Mouse (Mus musculus) heart, embryonic 15.5 days (tissue): ENCODE measurements at regions not wholly inside any gene's neighbourhood (a gene's known extent, or its start where the extent isn't known, plus 50 kb on each side); places are given as distances from the start of the nearest gene placed in this dataset.

Source experiments
- ATAC-seq: fragments of 200-750 bp; cut with Nextera tagmentation; replicated peaks from 2 replicates; pipeline ENCODE4 v1.8.0; 2017; ENCODE audit warnings: low read depth, moderate TSS enrichment; ENCODE audit not compliant: insufficient number of reproducible peaks, insufficient read depth, low FRiP score
- H3K27ac ChIP-seq: fragments of 300-500 bp; sonication (generic); 2 replicates; pipeline ENCODE4 v1.5.1; 2015; ENCODE audit warnings: mild to moderate bottlenecking, inconsistent platforms
- H3K27me3 ChIP-seq: fragments of 300-500 bp; sonication (generic); 2 replicates; pipeline ENCODE4 v1.6.1; 2015; ENCODE audit warnings: inconsistent platforms
- H3K36me3 ChIP-seq: fragments of 300-500 bp; sonication (generic); 2 replicates; pipeline ENCODE4 v1.6.1; 2015; ENCODE audit warnings: mild to moderate bottlenecking, inconsistent platforms
- H3K4me1 ChIP-seq: fragments of 300-500 bp; sonication (generic); replicated peaks from 2 replicates; pipeline ENCODE4 v1.6.1; 2015; ENCODE audit warnings: inconsistent platforms
- H3K4me2 ChIP-seq: fragments of 300-500 bp; sonication (generic); 2 replicates; pipeline ENCODE4 v1.6.1; 2015; ENCODE audit warnings: inconsistent platforms, mild to moderate bottlenecking, moderate library complexity
- H3K4me3 ChIP-seq: fragments of 300-500 bp; sonication (generic); 2 replicates; pipeline ENCODE4 v1.5.1; 2015; ENCODE audit warnings: mild to moderate bottlenecking, inconsistent platforms
- H3K9ac ChIP-seq: fragments of 300-500 bp; sonication (generic); 2 replicates; pipeline ENCODE4 v1.6.1; 2015; ENCODE audit warnings: mild to moderate bottlenecking, inconsistent platforms
- H3K9me3 ChIP-seq: fragments of 300-500 bp; sonication (generic); replicated peaks from 2 replicates; pipeline ENCODE4 v1.6.1; 2016; ENCODE audit warnings: inconsistent platforms
- WGBS: fragments of 180-500 bp; shearing (Covaris S2); methylation state at CpG from one replicate; pipeline ENCODE4 v1.1.7; 2015; ENCODE audit warnings: mixed read lengths; 5-methylcytosine and 5-hydroxymethylcytosine counted together

DNA sequence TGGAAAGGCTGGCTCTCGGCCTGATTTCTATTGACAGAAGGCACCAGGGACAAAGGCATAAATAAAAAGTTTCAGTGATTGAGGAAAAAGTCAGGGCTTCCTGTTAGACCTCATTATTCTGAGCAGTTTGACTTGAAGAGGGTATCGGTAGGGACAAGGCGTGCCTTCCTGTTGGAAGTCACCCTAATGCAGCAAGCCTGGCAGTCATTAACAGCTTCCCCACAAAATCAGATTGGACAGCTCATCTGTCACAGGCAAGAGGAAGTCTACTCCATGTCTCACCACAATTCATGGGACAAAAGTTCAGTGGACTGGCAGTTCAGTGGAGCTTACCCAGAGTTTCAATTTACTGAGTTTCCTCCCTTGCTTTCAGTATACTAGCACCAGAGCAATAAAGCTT is 715.5 kb downstream of the Fam181b start:
- WGBS = 43% methylated on average over 3 of the region's 3 CpGs
- no peaks in the 10 kb centered on the region for H3K36me3 ChIP-seq
- no peaks in the 10 kb centered on the region for H3K9me3 ChIP-seq
- H3K27ac ChIP-seq = no peak overlapping the region
- no peak for ATAC-seq
- no peak overlapping the region for H3K4me2 ChIP-seq
- no peaks in the 10 kb centered on the region for H3K4me1 ChIP-seq
- H3K27me3 ChIP-seq = no peaks in the 10 kb centered on the region
- no peak overlapping the region for H3K4me3 ChIP-seq
- no peak overlapping the region for H3K9ac ChIP-seq

DNA sequence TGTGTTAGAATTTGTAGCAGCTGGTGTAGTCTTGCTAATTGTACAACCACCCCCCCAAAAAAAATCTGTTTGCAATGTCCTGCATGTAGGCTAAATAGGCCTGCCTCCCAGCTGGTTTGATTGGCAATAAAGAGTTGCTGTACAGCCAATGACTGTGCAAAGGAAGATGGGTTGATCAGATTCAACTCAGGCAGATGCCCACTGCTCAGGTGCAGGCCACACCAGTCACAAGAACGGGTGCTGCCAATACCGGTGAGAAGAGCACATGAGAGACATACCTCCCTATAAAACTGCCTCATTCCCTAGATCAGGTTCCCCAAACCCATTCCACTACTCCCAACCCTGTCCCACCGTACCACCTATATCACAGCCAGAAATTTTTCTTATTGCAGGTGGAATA is 756.0 kb downstream of the Fam181b start:
- no peaks in the 10 kb centered on the region for H3K27me3 ChIP-seq
- H3K4me1 ChIP-seq = no peaks in the 10 kb centered on the region
- no peaks in the 10 kb centered on the region for H3K9me3 ChIP-seq
- H3K9ac ChIP-seq = no peak overlapping the region
- H3K27ac ChIP-seq = no peak overlapping the region
- no peak overlapping the region for H3K4me2 ChIP-seq
- WGBS = 80% methylated on average over 3 of the region's 3 CpGs
- ATAC-seq = no peak
- no peaks in the 10 kb centered on the region for H3K36me3 ChIP-seq
- H3K4me3 ChIP-seq = no peak overlapping the region

DNA sequence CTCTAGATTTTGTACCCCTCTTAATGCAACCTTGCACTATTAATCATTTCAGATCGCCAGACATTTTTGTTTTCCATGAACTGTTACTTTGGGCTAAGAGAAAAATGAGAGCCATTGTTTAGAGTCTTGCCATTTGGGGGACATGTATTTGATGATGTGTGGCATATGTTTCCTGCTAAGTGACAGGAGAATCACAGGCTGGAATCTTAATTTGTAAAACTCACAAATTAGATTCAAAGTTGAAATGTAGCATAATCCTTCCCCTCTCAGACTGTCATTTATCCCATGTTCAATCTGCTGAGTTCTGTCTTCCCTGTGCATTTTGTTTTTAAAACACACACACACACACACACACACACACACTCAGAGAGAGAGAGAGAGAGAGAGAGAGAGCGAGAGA is 756.5 kb downstream of the Fam181b start:
- H3K36me3 ChIP-seq = no peaks in the 10 kb centered on the region
- no peak overlapping the region for H3K9ac ChIP-seq
- no peaks in the 10 kb centered on the region for H3K9me3 ChIP-seq
- H3K4me3 ChIP-seq = no peak overlapping the region
- H3K4me1 ChIP-seq = no peaks in the 10 kb centered on the region
- no peak for ATAC-seq
- no peak overlapping the region for H3K27ac ChIP-seq
- no peaks in the 10 kb centered on the region for H3K27me3 ChIP-seq
- H3K4me2 ChIP-seq = no peak overlapping the region
- 59% methylated on average over 2 of the region's 2 CpGs for WGBS

DNA sequence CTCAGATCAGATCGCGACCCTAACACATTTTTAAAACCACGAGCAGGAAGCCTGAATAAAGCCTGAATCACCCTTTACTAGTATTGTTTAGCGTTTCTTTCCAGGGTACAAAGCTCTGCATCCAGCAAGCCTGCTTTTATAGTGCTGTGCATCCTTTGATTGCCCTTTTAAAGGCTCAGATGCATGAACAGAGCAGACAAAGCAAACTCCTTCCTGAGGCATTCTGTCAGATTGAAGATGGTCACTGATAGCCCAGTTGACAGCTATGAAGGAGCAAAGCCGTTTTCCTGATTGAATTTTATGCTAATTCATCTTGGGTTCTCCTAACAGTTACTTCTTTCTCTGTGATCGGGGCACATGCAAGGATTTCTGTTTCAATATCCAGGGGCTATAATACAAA is 775.4 kb downstream of the Fam181b start:
- Histone ChIP-seq H3K27me3 (no peaks in the 10 kb centered on the region), H3K9ac (no peak overlapping the region), H3K27ac (no peak overlapping the region), H3K9me3 (no peaks in the 10 kb centered on the region), H3K4me2 (no peak overlapping the region), H3K4me1 (no peaks in the 10 kb centered on the region), H3K4me3 (no peak overlapping the region), H3K36me3 (no peaks in the 10 kb centered on the region)
- no peak for ATAC-seq
- 71% methylated on average over 6 of the region's 6 CpGs for WGBS

DNA sequence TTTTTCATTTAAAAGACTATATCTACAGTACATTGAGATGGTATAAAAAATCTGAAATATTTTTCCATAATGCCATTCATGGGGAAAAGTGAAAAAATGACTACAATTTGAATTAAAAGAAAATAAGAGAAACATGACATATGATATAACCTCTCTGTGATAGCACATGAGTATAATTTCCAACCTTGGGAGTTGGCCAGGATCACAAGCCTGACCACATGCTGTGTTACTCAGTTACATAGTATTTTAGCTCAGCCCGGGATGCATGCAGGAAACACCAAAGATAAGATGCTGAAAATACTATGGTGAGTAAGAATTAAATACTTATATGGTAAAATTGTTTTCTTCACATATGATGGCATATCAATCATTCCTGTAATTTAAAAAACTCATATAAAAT is 814.0 kb downstream of the Fam181b start:
- WGBS = 60% methylated on average over 1 of the region's 1 CpGs
- no peak overlapping the region for H3K27ac ChIP-seq

DNA sequence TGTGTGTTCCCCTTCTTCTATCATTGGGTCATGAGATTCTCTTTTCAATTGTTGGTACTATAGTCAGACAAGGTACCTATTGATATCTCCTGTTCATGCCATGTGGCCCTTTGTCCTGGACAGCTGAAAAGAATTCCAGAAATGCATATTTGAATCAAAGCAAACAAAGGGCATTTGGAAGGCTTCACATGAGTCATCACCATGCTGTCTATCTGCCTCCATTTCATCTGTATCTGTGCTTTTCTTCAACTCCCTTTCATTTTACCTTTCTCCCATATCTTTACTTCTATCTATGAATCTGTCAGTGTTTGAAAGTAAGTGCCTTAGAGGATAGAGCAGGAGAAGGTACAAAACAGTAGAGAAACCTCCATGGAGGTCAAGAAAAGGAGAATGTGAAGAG is 817.3 kb downstream of the Fam181b start:
- no peak for ATAC-seq
- no peaks in the 10 kb centered on the region for H3K27me3 ChIP-seq
- H3K4me3 ChIP-seq = no peak overlapping the region
- no peaks in the 10 kb centered on the region for H3K36me3 ChIP-seq
- H3K27ac ChIP-seq = no peak overlapping the region
- no peak overlapping the region for H3K9ac ChIP-seq
- H3K9me3 ChIP-seq = no peaks in the 10 kb centered on the region
- H3K4me1 ChIP-seq = no peaks in the 10 kb centered on the region
- H3K4me2 ChIP-seq = no peak overlapping the region

More for the DNA sequence above, 814.0 kb downstream of the Fam181b start:
- Histone ChIP-seq H3K36me3 (no peaks in the 10 kb centered on the region), H3K9me3 (no peaks in the 10 kb centered on the region), H3K9ac (no peak overlapping the region), H3K4me2 (no peak overlapping the region), H3K27me3 (no peaks in the 10 kb centered on the region), H3K4me1 (no peaks in the 10 kb centered on the region), H3K4me3 (no peak overlapping the region)
- ATAC-seq = no peak

DNA sequence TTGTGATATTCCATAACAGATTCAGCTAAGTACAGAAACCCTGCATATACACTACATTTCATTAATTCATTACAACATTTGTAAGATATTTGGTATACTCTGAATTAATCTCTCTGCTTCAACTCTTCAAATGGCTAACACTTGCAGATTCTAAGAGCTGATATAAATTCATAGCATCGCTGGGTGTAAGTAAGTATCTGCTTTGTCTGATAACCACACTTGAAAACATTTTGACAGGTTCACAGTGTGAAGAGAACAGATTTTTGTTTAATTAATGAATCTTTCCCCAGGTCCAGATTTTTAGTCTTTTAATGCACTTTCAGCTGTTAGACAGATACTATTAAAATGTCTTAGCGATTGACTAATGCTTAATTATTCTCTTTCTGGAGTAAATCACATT is 823.1 kb downstream of the Fam181b start:
- no peaks in the 10 kb centered on the region for H3K36me3 ChIP-seq
- no peak overlapping the region for H3K4me2 ChIP-seq
- H3K9me3 ChIP-seq = no peaks in the 10 kb centered on the region
- no peak overlapping the region for H3K27ac ChIP-seq
- 67% methylated on average over 2 of the region's 2 CpGs for WGBS
- no peaks in the 10 kb centered on the region for H3K27me3 ChIP-seq
- no peak for ATAC-seq
- no peak overlapping the region for H3K9ac ChIP-seq
- no peaks in the 10 kb centered on the region for H3K4me1 ChIP-seq
- no peak overlapping the region for H3K4me3 ChIP-seq

DNA sequence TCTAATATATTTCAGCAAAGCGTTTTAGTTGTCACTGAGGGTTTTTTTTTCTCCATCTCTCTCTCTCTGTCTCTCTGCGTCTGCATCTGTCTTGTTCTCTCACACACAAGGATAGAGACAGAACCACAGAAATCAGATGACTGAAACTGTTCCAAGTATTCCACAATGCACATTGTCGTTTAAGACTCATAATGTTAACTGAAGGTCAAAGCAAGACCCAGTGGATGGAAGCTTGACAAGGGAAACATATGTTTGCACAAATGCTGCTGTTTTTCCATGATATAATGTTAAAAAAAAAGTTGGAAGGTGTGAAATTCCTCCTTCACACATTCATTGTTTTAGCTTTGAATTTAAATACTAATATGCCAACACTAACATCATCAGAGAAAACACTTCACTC is 857.3 kb downstream of the Fam181b start:
- H3K9ac ChIP-seq = no peak overlapping the region
- H3K4me3 ChIP-seq = no peak overlapping the region
- H3K9me3 ChIP-seq = no peaks in the 10 kb centered on the region
- H3K36me3 ChIP-seq = no peaks in the 10 kb centered on the region
- no peak overlapping the region for H3K4me2 ChIP-seq
- no peak for ATAC-seq
- H3K27me3 ChIP-seq = no peaks in the 10 kb centered on the region
- 65% methylated on average over 3 of the region's 3 CpGs for WGBS
- no peaks in the 10 kb centered on the region for H3K4me1 ChIP-seq
- no peak overlapping the region for H3K27ac ChIP-seq

DNA sequence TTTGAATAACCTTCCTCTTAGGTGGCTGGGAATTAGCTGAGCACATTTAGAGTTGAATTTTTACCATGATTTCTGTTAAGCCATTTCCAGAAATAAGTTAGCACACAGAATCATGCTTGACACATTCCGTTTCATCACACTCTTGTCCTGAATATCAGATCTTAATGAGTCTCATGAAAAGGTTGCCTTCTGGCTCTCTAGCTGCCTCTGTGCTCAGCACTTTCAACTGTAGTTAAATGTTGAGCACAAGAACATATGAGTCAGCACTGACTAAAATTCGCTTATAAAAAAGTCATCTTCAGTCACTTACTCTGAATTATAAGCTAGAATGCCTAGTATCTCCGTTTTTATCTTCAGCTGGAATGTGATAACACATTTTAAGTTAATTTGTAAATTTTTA is 902.4 kb downstream of the Fam181b start:
- WGBS = 51% methylated on average over 3 of the region's 3 CpGs
- Histone ChIP-seq H3K9ac (no peak overlapping the region), H3K4me2 (no peak overlapping the region), H3K36me3 (no peaks in the 10 kb centered on the region), H3K4me3 (no peak overlapping the region), H3K9me3 (no peaks in the 10 kb centered on the region), H3K27ac (no peak overlapping the region), H3K4me1 (no peaks in the 10 kb centered on the region), H3K27me3 (no peaks in the 10 kb centered on the region)
- ATAC-seq = no peak

DNA sequence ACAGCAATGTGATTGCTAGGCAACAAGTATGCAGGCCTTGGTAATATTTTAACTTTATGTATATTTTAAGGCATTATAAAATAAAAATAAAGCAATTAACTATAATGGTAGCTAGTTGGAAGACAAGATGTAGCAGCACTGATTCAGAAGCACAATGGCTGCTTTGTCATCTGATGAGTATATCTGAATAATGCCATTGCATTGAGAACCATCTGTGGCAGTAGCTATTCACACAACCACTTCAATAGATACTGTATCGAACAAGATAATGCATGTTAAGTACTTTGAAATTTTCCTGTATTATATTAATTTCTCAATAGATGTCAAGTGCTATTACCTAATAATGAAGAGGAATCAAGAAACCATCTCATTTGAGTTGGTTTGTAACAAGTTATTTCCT is 923.1 kb downstream of the Fam181b start:
- Histone ChIP-seq H3K27me3 (no peaks in the 10 kb centered on the region), H3K27ac (no peak overlapping the region), H3K4me3 (no peak overlapping the region), H3K9me3 (no peaks in the 10 kb centered on the region), H3K36me3 (no peaks in the 10 kb centered on the region), H3K9ac (no peak overlapping the region), H3K4me2 (no peak overlapping the region), H3K4me1 (no peaks in the 10 kb centered on the region)
- 62% methylated on average over 1 of the region's 1 CpGs for WGBS
- no peak for ATAC-seq

DNA sequence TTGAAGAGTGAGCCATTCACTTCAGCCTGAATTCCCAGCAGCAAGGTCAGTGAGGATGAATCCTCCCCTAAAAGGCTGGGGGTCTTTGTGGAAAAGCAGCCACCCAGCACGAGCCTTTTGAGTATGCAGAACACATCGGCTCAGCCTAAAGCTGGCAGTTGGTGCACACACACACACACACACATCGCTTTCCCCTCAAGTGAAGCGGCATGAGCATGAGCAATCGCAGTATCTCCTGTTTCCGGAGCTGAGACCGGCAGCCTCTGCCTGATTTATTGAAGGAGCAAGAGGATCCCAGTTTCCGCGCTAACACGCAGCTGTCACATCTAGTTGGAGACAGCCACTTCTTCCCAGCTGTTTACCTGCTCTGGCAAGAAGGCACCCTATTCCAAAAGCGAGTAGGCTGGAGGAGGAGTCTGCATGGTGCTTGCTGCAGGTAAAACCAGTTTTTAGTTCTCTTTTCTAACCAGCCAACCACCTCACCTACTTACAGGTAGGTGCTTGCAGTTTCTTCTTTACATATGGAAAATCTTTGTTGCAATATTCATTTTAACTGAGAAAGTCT is 962.9 kb downstream of the Fam181b start:
- H3K4me1 ChIP-seq = no peaks in the 10 kb centered on the region
- WGBS = 31% methylated on average over 11 of the region's 11 CpGs
- peak overlapping the region; percentile 22; the same call in 1 of the 2 replicates for H3K4me2 ChIP-seq
- H3K9me3 ChIP-seq = no peaks in the 10 kb centered on the region
- no peak for ATAC-seq
- H3K36me3 ChIP-seq = no peaks in the 10 kb centered on the region
- H3K27me3 ChIP-seq = no peaks in the 10 kb centered on the region
- H3K27ac ChIP-seq = no peak overlapping the region
- H3K4me3 ChIP-seq = no peak overlapping the region
- no peak overlapping the region for H3K9ac ChIP-seq

DNA sequence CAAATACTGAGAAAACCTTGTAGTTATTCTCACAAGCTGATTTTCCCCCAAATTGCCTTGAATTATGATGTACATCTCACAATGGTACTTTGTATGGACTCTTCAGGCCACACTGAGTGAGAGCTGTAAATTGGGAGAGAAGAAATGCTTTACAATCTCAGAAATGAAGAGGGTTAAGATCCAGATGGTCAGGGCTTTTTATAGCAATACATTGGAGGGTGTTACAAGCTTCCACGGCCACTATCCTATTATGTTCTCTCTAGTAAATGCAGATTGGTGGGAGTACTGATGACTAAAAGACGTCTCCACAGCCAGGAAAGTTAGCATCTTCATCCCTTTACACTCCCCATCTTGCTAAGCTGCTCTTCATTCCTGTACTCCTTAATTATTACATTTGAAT is 965.8 kb downstream of the Fam181b start:
- WGBS = 58% methylated on average over 2 of the region's 2 CpGs
- Histone ChIP-seq H3K4me2 (no peak overlapping the region), H3K27ac (no peak overlapping the region), H3K27me3 (no peaks in the 10 kb centered on the region), H3K36me3 (no peaks in the 10 kb centered on the region), H3K4me3 (no peak overlapping the region), H3K9me3 (no peaks in the 10 kb centered on the region), H3K4me1 (no peaks in the 10 kb centered on the region), H3K9ac (no peak overlapping the region)
- no peak for ATAC-seq
